Mouse (Mus musculus): ENCODE measurements at regions not wholly inside any gene's neighbourhood (a gene's known extent, or its start where the extent isn't known, plus 50 kb on each side); places are given as distances from the start of the nearest gene placed in this dataset.

GRCm38 (mm10) chr8:92209081-92209480 is 148.3 kb upstream of the Irx5 start:
- DNase-seq, result no peak

- DNase-seq, result no peak
Observed at GRCm38 (mm10) chr8:92195635-92196034, 161.8 kb upstream of the Irx5 start.

GRCm38 (mm10) chr8:92194065-92194464 is 163.4 kb upstream of the Irx5 start:
- DNase-seq, result no peak

- DNase-seq, result no peak
Observed at GRCm38 (mm10) chr8:92190261-92191025, 167.0 kb upstream of the Irx5 start.

GRCm38 (mm10) chr8:92183331-92183730 is 174.1 kb upstream of the Irx5 start:
- peak; percentile 71 to 81 for DNase-seq

GRCm38 (mm10) chr8:92180651-92181050 is 176.8 kb upstream of the Irx5 start:
- DNase-seq, result no peak

GRCm38 (mm10) chr8:92179327-92179726 is 178.1 kb upstream of the Irx5 start:
- DNase-seq, result peak in 1 of 2 experiments; percentile 32

GRCm38 (mm10) chr8:92176101-92176500 is 181.3 kb upstream of the Irx5 start:
- no peak for DNase-seq

- DNase-seq, result no peak
Observed at GRCm38 (mm10) chr8:92174106-92174505, 183.3 kb upstream of the Irx5 start.

- no peak for DNase-seq
Observed at GRCm38 (mm10) chr8:92171578-92171977, 185.8 kb upstream of the Irx5 start.

GRCm38 (mm10) chr8:92167340-92167783 is 190.1 kb upstream of the Irx5 start:
- DNase-seq, result peak in 1 of 2 experiments; percentile 17

- DNase-seq, result peak; percentile 20
Observed at GRCm38 (mm10) chr8:92165306-92165705, 192.1 kb upstream of the Irx5 start.

- no peak for DNase-seq
Observed at GRCm38 (mm10) chr8:92164496-92164895, 192.9 kb upstream of the Irx5 start.

- DNase-seq, result peak; percentile 55 to 65
Observed at GRCm38 (mm10) chr8:92161002-92161401, 196.4 kb upstream of the Irx5 start.

- DNase-seq, result no peak
Observed at GRCm38 (mm10) chr8:92158219-92158618, 199.2 kb upstream of the Irx5 start.

GRCm38 (mm10) chr8:92152478-92152877 is 204.9 kb upstream of the Irx5 start:
- no peak for DNase-seq

- DNase-seq, result no peak
Observed at GRCm38 (mm10) chr8:92147672-92148071, 209.8 kb upstream of the Irx5 start.

GRCm38 (mm10) chr8:92137091-92137882 is 220.1 kb upstream of the Irx5 start:
- DNase-seq, result no peak

- DNase-seq, result no peak
Observed at GRCm38 (mm10) chr8:92136413-92136812, 221.0 kb upstream of the Irx5 start.

GRCm38 (mm10) chr8:92134434-92134833 is 223.0 kb upstream of the Irx5 start:
- peak in 1 of 2 experiments; percentile 18 for DNase-seq

- peak; percentile 22 to 51 for DNase-seq
Observed at GRCm38 (mm10) chr8:92133484-92134406, 223.7 kb upstream of the Irx5 start.

- DNase-seq, result no peak
Observed at GRCm38 (mm10) chr8:92132949-92133348, 224.5 kb upstream of the Irx5 start.

- no peak for DNase-seq
Observed at GRCm38 (mm10) chr8:92132526-92132925, 224.9 kb upstream of the Irx5 start.
